Mouse (Mus musculus) bone marrow, adult 2 months (tissue): ENCODE data around the gene Pde9a. TPM values are rescaled to one million over a fixed set of nuclear protein-coding genes. Genes with fewer than 3 reads are reported as not detected.

Experiments
- H3K27ac ChIP-seq: fragments of 200-500 bp; 2 replicates; pipeline ENCODE4 v1.5.1; 2012; ENCODE audit warnings: low read depth, mild to moderate bottlenecking, control low read depth, inconsistent platforms, low read length; ENCODE audit not compliant: control insufficient read depth, poor library complexity, insufficient read depth
- H3K4me1 ChIP-seq: fragments of 200-500 bp; 2 replicates; pipeline ENCODE4 v1.6.1; 2011; ENCODE audit warnings: low read length; ENCODE audit not compliant: control insufficient read depth, insufficient read depth
- H3K4me3 ChIP-seq: fragments of 200-500 bp; replicated peaks from 2 replicates; pipeline ENCODE3; 2011; ENCODE audit warnings: mild to moderate bottlenecking, low read depth, low read length, control low read depth; ENCODE audit not compliant: control insufficient read depth
- CTCF ChIP-seq: fragments of 200-500 bp; IDR thresholded peaks from 2 replicates; pipeline ENCODE4 v1.5.1; 2011; ENCODE audit warnings: low read length, control low read depth; ENCODE audit not compliant: control insufficient read depth, insufficient read depth
- POLR2A ChIP-seq: fragments of 200-500 bp; IDR thresholded peaks from 2 replicates; pipeline ENCODE4 v1.6.1; 2011; ENCODE audit warnings: low read depth, mild to moderate bottlenecking, control low read depth, low read length, borderline replicate concordance; ENCODE audit not compliant: control insufficient read depth
- WGBS: fragments of 180-500 bp; shearing (Covaris S2); methylation state at CpG from one replicate; pipeline ENCODE4 v1.1.7; 2018; 5-methylcytosine and 5-hydroxymethylcytosine counted together
- polyA plus RNA-seq: library from polyadenylated mRNA; stranded (reverse); fragments of >200 nt; gene quantifications from 2 replicates; pipeline ENCODE4 v1.2.4, GENCODE M21; 2011; ENCODE audit warnings: low replicate concordance; ENCODE audit not compliant: missing spikeins, insufficient read depth, insufficient read length

The Pde9a gene
- polyA plus RNA-seq, 1 experiment: 2.9 TPM

DNA sequence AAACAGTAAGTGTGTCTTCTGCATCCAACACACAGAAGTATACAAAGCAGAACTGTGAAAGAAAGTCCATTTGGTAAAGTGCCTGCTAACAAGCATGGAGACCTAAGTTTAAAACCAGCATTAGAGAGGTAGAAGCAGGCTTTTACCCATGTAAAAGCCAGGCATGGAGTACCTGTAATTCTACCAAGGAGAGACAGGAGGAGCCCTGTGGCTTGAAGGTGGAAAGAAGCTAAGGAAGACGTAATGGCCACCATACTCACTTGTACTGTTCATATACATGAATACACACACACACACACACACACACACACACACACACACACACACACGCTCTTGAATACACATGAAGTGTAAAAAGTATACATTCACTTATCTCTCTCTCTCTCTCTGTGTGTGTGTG lies 6.9 kb upstream of the Pde9a start:
- WGBS: 78% methylated on average over 1 of the region's 2 CpGs
- TF ChIP-seq CTCF (no peak), POLR2A (no peak)

DNA sequence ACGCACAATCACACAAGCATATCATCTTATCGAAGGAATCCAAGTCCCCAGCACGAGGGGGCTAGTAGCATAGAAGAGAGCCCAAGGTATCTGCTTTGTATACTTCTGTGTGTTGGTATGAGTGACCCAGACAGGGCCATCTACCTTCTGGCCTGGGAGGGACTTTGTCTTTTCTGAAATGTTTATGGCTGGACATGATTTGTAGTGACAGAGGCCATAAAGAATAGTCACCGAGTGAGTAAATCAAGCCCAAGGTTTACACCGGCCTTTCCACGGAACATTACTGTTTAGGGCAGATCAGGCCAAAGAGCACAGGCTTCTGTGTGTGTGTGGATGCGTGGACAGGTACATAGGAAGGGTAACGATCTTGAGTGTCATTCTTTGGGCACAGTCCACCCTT lies 6.1 kb upstream of the Pde9a start:
- Histone ChIP-seq H3K27ac (no peak overlapping the region), H3K4me3 (no peak overlapping the region), H3K4me1 (no peaks in the 10 kb centered on the region)
- WGBS: 69% methylated on average over 8 of the region's 8 CpGs
- no peak for TF ChIP-seq CTCF
- TF ChIP-seq POLR2A: no peak

More for the DNA sequence above, 6.9 kb upstream of the Pde9a start:
- no peak overlapping the region for H3K27ac ChIP-seq
- H3K4me3 ChIP-seq: no peak overlapping the region
- H3K4me1 ChIP-seq: no peaks in the 10 kb centered on the region

DNA sequence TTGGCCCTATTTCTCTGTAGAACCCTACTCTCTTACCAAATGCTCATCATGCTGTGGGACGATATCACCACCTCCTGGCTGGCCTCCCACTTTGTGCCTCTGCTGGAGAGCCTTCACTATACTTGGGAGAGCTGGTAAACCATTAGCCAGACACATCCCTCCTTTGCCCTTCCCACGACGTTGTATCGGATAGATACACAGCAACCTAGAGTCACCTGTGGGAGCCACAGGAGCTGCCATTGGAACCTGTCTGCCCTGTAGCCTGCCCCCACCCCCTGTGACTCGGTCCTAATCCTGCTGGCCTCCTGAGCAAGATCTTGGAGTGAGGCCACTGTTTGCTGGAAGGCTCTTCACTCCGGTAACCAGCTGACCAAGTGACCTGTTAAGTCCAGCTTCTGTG lies 2.7 kb upstream of the Pde9a start:
- Histone ChIP-seq H3K27ac (no peak overlapping the region), H3K4me3 (no peak overlapping the region), H3K4me1 (no peaks in the 10 kb centered on the region)
- WGBS: 73% methylated on average over 6 of the region's 6 CpGs
- TF ChIP-seq CTCF (no peak), POLR2A (no peak)

DNA sequence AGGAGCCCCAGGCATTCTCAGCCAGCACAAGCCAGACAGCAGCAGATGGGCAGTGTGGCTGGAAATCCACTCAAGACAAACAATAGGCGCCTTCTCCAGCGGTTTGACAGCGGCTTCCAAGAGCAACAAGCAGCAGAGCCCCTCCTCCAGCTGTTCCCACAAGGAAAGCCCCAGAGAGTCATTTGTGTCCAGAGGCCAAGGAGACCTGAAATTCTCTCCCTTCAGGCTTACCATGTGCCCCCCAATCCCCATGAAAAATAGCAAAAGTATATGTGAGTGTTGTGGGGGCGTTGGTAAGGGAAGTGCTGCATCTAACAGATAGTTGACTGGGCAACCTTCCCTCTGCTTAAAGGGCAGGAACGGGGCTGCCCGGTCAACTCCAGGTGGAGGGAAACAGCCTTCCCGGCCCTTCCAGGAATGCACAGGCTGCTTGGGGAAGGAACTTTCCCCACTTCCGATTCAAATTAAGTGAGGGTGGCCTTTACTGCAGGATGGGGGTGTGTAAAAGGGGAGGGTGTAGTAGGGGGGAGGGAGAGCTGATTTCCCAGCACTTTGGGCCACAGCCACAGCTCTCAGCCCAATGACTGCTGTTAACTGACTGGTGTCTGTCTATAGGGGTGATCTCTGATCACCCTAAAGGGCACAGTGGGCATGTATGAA lies 912 bp upstream of the Pde9a start:
- no peak overlapping the region for H3K4me3 ChIP-seq
- H3K27ac ChIP-seq: no peak overlapping the region
- no peaks in the 10 kb centered on the region for H3K4me1 ChIP-seq
- 35% methylated on average over 8 of the region's 8 CpGs for WGBS
- TF ChIP-seq CTCF: no peak
- TF ChIP-seq POLR2A: no peak

- WGBS: 10% methylated on average over 7 of the region's 7 CpGs
- no peaks in the 10 kb centered on the region for H3K4me1 ChIP-seq
- TF ChIP-seq CTCF (no peak), POLR2A (no peak)
- H3K4me3 ChIP-seq: no peak overlapping the region
- H3K27ac ChIP-seq: no peak overlapping the region
Measured at GRCm38 (mm10) chr17:31386766-31387275, 811 bp downstream of the Pde9a start.

- TF ChIP-seq POLR2A: no peak
- TF ChIP-seq CTCF: no peak
- Histone ChIP-seq H3K4me1 (no peaks in the 10 kb centered on the region), H3K4me3 (no peak overlapping the region), H3K27ac (no peak overlapping the region)
- 80% methylated on average over 3 of the region's 3 CpGs for WGBS
Measured at GRCm38 (mm10) chr17:31389432-31390050, 3.5 kb downstream of the Pde9a start.

DNA sequence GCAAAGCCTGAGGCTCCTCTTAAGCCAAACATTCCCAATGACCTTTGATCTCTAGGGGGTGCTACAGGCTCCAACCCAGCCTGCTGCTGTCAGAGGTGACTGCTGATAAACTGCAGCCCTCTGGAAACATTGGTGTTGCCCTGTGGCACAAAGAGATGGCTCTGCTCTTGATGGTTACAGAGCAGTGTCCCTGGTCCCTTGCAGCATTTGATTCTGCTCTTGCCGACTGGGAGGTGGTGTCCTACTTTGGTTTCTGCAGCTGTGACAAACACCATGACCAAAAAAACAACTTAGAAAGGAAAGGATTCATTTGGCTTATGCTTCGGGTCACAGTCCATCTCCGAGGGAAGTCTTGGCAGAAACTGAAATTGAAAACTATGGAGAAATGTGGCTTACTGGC lies 5.5 kb downstream of the Pde9a start:
- 63% methylated on average over 3 of the region's 3 CpGs for WGBS
- Histone ChIP-seq H3K4me1 (no peaks in the 10 kb centered on the region), H3K27ac (no peak overlapping the region), H3K4me3 (no peak overlapping the region)
- TF ChIP-seq POLR2A (no peak), CTCF (no peak)

GRCm38 (mm10) chr17:31392041-31392440 lies 6.0 kb downstream of the Pde9a start:
- 82% methylated on average over 5 of the region's 5 CpGs for WGBS
- TF ChIP-seq POLR2A (no peak), CTCF (no peak)
- Histone ChIP-seq H3K27ac (no peak overlapping the region), H3K4me3 (no peak overlapping the region), H3K4me1 (no peaks in the 10 kb centered on the region)
